Mouse (Mus musculus): ENCODE data around the gene Timp2. TPM values are rescaled to one million over a fixed set of nuclear protein-coding genes. Genes with fewer than 3 reads are reported as not detected.

The Timp2 gene
- total RNA-seq, 1 experiment: 52.4 TPM

DNA sequence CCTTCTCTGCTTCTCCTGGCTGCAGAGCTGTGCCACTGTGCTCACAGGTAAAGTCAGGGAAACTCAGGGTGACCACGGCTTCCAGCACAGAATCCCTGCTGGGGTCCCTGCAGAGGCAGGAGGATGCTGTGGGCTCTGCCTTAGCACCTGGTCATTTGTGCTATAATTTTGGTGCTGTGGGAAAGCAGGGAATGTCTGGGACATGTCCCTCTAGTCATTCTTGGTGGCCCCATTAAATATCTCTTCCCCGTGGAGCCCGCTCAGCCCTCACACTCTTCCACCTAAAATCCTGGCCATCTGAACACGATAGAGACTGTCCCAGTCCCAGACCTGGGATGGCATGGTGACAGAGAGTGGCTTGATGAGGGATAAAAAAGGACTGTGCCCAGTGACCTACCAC, 8.5 kb upstream of the Timp2 start:
- in situ Hi-C loops (cut with MboI; ENCODE audit: low sequenced_read_pairs in 2 of 2, unreplicated experiment in 2 of 2): no loop called here
- Histone ChIP-seq H3K9me3 (ENCODE audit: control insufficient read depth, insufficient read depth, low read depth, low read length) (no peaks in the 10 kb centered on the region), H3K36me3 (ENCODE audit: control insufficient read depth, insufficient read depth, low read length, poor library complexity, severe bottlenecking) (no peaks in the 10 kb centered on the region), H3K9ac (ENCODE audit: insufficient read depth, low read depth, low read length, poor library complexity, severe bottlenecking) (no peak overlapping the region), H3K4me3 (ENCODE audit: insufficient read depth in 1 of 2, low read depth in 1 of 2, low read length in 2 of 2, poor library complexity in 1 of 2, severe bottlenecking in 1 of 2) (no peak overlapping the region), H3K27ac (ENCODE audit: insufficient read depth, low read depth, low read length, poor library complexity, severe bottlenecking) (no peak overlapping the region), H3K4me1 (ENCODE audit: control insufficient read depth in 2 of 2, insufficient read depth in 2 of 2, low read length in 2 of 2, poor library complexity in 1 of 2) (peaks cover 1 to 15% of the 10 kb centered on the region in 2 experiments; a peak in 1 of 4 replicates)
- TF ChIP-seq CHD2 (IDR thresholded peaks at IDR 0.05; ENCODE audit: low read depth, low read length): no peak
- no peak for TF ChIP-seq HCFC1 (IDR thresholded peaks at IDR 0.05; ENCODE audit: borderline replicate concordance, insufficient read depth, low read length)
- no peak for TF ChIP-seq ZNF384 (IDR thresholded peaks at IDR 0.05; ENCODE audit: low read depth, low read length)
- no peak for TF ChIP-seq MAFK (IDR thresholded peaks at IDR 0.05; ENCODE audit: insufficient read depth, low read depth, low read length)
- TF ChIP-seq ZC3H11A (IDR thresholded peaks at IDR 0.05; ENCODE audit: borderline replicate concordance, low read depth, low read length): no peak
- no peak for DNase-seq (ENCODE audit: low read depth, low spot score)

DNA sequence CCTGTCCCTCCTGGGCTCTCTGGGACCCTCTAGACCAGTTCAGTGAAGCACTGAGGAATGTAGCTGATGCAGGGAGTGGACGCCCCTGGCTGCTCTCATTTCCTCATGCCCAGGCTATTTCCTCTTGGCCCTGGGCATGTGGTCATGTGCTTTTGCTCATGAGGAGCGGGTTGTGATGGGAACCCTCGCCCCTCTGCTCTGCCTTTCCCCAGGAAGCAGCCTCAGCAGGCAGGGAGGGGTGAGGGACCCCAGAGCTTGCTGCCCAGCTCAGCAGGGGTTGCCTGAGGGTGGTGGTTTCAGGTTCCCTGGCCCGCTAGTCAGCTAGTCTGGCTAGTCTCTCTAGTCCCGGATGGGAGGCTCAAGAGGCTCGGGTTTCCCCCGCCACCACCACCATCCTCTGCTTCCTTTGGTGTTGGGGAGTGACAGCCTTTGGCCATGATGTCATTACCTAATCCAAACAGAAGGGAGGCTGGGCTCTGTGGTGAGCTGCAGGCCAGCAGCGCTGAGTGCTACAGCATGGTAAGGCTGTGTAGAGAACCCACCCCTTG, 7.5 kb upstream of the Timp2 start:
- H3K9ac ChIP-seq (ENCODE audit: insufficient read depth, low read depth, low read length, poor library complexity, severe bottlenecking): no peak overlapping the region
- TF ChIP-seq CHD2 (IDR thresholded peaks at IDR 0.05; ENCODE audit: low read depth, low read length): no peak
- TF ChIP-seq MAFK (IDR thresholded peaks at IDR 0.05; ENCODE audit: insufficient read depth, low read depth, low read length): no peak
- TF ChIP-seq HCFC1 (IDR thresholded peaks at IDR 0.05; ENCODE audit: borderline replicate concordance, insufficient read depth, low read length): no peak
- TF ChIP-seq ZNF384 (IDR thresholded peaks at IDR 0.05; ENCODE audit: low read depth, low read length): no peak
- no peak for TF ChIP-seq ZC3H11A (IDR thresholded peaks at IDR 0.05; ENCODE audit: borderline replicate concordance, low read depth, low read length)
- H3K36me3 ChIP-seq (ENCODE audit: control insufficient read depth, insufficient read depth, low read length, poor library complexity, severe bottlenecking): no peaks in the 10 kb centered on the region
- H3K9me3 ChIP-seq (ENCODE audit: control insufficient read depth, insufficient read depth, low read depth, low read length): no peaks in the 10 kb centered on the region
- H3K27ac ChIP-seq (ENCODE audit: insufficient read depth, low read depth, low read length, poor library complexity, severe bottlenecking): no peak overlapping the region
- no peak for DNase-seq (ENCODE audit: low read depth, low spot score)
- in situ Hi-C loops (cut with MboI; ENCODE audit: low sequenced_read_pairs in 2 of 2, unreplicated experiment in 2 of 2): no loop called here
- H3K4me1 ChIP-seq (ENCODE audit: control insufficient read depth in 2 of 2, insufficient read depth in 2 of 2, low read length in 2 of 2, poor library complexity in 1 of 2): peaks cover 1 to 15% of the 10 kb centered on the region in 2 experiments; a peak in 1 of 4 replicates
- H3K4me3 ChIP-seq (ENCODE audit: insufficient read depth in 1 of 2, low read depth in 1 of 2, low read length in 2 of 2, poor library complexity in 1 of 2, severe bottlenecking in 1 of 2): no peak overlapping the region

DNA sequence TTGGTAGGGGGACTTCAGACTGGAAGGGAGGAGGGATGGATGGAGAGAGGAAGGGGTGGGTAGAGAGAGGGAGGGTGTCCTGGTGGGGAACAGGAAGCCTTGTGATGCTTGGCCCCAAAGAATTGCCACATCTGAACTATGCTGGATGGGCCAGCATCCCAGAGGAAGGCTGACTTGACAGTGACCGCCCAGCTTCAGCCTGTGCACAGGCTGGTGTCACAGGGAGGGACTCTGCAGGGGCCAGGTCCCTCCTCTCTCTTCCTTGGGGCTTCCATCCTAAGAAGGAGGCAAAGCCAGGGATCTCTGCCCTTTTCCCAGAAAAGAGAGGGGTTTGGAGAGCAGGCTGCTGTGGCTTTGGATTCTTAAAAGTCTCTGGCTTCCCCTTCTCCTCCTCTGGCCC, 7.0 kb upstream of the Timp2 start:
- TF ChIP-seq ZC3H11A (IDR thresholded peaks at IDR 0.05; ENCODE audit: borderline replicate concordance, low read depth, low read length): no peak
- Histone ChIP-seq H3K4me3 (ENCODE audit: insufficient read depth in 1 of 2, low read depth in 1 of 2, low read length in 2 of 2, poor library complexity in 1 of 2, severe bottlenecking in 1 of 2) (no peak overlapping the region), H3K9me3 (ENCODE audit: control insufficient read depth, insufficient read depth, low read depth, low read length) (no peaks in the 10 kb centered on the region), H3K27ac (ENCODE audit: insufficient read depth, low read depth, low read length, poor library complexity, severe bottlenecking) (no peak overlapping the region), H3K36me3 (ENCODE audit: control insufficient read depth, insufficient read depth, low read length, poor library complexity, severe bottlenecking) (no peaks in the 10 kb centered on the region), H3K4me1 (ENCODE audit: control insufficient read depth in 2 of 2, insufficient read depth in 2 of 2, low read length in 2 of 2, poor library complexity in 1 of 2) (peaks cover 1 to 15% of the 10 kb centered on the region in 2 experiments; a peak in 1 of 4 replicates), H3K9ac (ENCODE audit: insufficient read depth, low read depth, low read length, poor library complexity, severe bottlenecking) (no peak overlapping the region)
- in situ Hi-C loops (cut with MboI; ENCODE audit: low sequenced_read_pairs in 2 of 2, unreplicated experiment in 2 of 2): no loop called here
- DNase-seq (ENCODE audit: low read depth, low spot score): no peak

DNA sequence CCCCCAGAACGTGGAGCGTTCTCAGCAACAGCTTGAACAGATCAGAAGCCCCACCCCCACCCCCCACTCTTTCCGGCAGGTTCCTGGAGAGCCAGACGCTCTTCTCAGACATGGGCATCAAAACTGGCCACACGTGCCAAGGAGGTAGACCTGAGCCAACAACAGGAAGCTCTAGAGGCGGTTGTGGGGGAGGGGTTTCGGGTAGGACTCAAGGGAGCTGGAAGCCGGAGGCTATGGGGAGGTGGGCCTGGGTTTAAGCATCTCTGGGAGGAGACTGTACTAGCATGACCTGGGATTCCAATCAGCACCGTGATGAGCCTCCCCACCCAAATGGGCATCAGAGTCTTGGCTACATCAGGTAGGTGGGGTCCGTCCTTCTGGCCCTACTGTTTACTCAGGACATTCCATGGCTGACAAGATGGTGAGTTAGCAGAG, 5.4 kb upstream of the Timp2 start:
- Histone ChIP-seq H3K9me3 (ENCODE audit: control insufficient read depth, insufficient read depth, low read depth, low read length) (no peaks in the 10 kb centered on the region), H3K4me3 (ENCODE audit: insufficient read depth in 1 of 2, low read depth in 1 of 2, low read length in 2 of 2, poor library complexity in 1 of 2, severe bottlenecking in 1 of 2) (no peak overlapping the region), H3K27ac (ENCODE audit: insufficient read depth, low read depth, low read length, poor library complexity, severe bottlenecking) (no peak overlapping the region), H3K36me3 (ENCODE audit: control insufficient read depth, insufficient read depth, low read length, poor library complexity, severe bottlenecking) (no peaks in the 10 kb centered on the region), H3K4me1 (ENCODE audit: control insufficient read depth in 2 of 2, insufficient read depth in 2 of 2, low read length in 2 of 2, poor library complexity in 1 of 2) (peaks cover 1 to 14% of the 10 kb centered on the region in 2 experiments; a peak in 1 of 4 replicates), H3K9ac (ENCODE audit: insufficient read depth, low read depth, low read length, poor library complexity, severe bottlenecking) (no peak overlapping the region)
- in situ Hi-C loops (cut with MboI; ENCODE audit: low sequenced_read_pairs in 2 of 2, unreplicated experiment in 2 of 2): no loop called here
- no peak for DNase-seq (ENCODE audit: low read depth, low spot score)
- TF ChIP-seq ZC3H11A (IDR thresholded peaks at IDR 0.05; ENCODE audit: borderline replicate concordance, low read depth, low read length): no peak
- no peak for TF ChIP-seq MAFK (IDR thresholded peaks at IDR 0.05; ENCODE audit: insufficient read depth, low read depth, low read length)
- TF ChIP-seq HCFC1 (IDR thresholded peaks at IDR 0.05; ENCODE audit: borderline replicate concordance, insufficient read depth, low read length): no peak
- no peak for TF ChIP-seq CHD2 (IDR thresholded peaks at IDR 0.05; ENCODE audit: low read depth, low read length)
- TF ChIP-seq ZNF384 (IDR thresholded peaks at IDR 0.05; ENCODE audit: low read depth, low read length): no peak

DNA sequence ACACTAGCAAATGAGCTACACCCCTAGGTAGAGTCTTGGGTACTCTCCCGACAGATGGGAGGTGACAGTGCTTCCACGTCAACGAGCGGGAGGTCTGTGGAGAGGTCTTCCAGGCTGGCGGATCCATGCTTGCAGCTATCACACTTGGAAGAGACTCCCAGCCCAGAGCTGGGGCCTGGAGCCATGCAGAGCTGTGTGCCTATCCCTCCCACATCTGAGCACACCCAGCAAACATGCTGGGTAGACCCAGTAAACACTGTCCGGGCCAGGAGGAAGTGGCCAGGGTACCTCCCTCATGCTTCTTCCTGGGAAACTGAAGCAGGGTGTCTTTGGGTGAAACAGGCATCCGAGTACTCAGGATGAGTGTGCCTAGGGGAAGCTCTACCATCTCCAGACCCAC, 5.0 kb upstream of the Timp2 start:
- H3K36me3 ChIP-seq (ENCODE audit: control insufficient read depth, insufficient read depth, low read length, poor library complexity, severe bottlenecking): no peaks in the 10 kb centered on the region
- H3K9me3 ChIP-seq (ENCODE audit: control insufficient read depth, insufficient read depth, low read depth, low read length): no peaks in the 10 kb centered on the region
- TF ChIP-seq CHD2 (IDR thresholded peaks at IDR 0.05; ENCODE audit: low read depth, low read length): no peak
- no peak overlapping the region for H3K27ac ChIP-seq (ENCODE audit: insufficient read depth, low read depth, low read length, poor library complexity, severe bottlenecking)
- in situ Hi-C loops (cut with MboI; ENCODE audit: low sequenced_read_pairs in 2 of 2, unreplicated experiment in 2 of 2): no loop called here
- peaks cover 2 to 18% of the 10 kb centered on the region in 2 experiments; a peak in 2 of 4 replicates for H3K4me1 ChIP-seq (ENCODE audit: control insufficient read depth in 2 of 2, insufficient read depth in 2 of 2, low read length in 2 of 2, poor library complexity in 1 of 2)
- no peak overlapping the region for H3K9ac ChIP-seq (ENCODE audit: insufficient read depth, low read depth, low read length, poor library complexity, severe bottlenecking)
- DNase-seq (ENCODE audit: low read depth, low spot score): no peak
- H3K4me3 ChIP-seq (ENCODE audit: insufficient read depth in 1 of 2, low read depth in 1 of 2, low read length in 2 of 2, poor library complexity in 1 of 2, severe bottlenecking in 1 of 2): no peak overlapping the region
